Mouse (Mus musculus) ZHBTc4 (cell line): ENCODE data around the gene Kcng3.

ENCODE experiments used
- DNase-seq: peaks from one replicate; pipeline ENCODE4 v3.0.0-alpha.2; 2011; ENCODE audit warnings: low read depth, low spot score

Kcng3 gene

DNA sequence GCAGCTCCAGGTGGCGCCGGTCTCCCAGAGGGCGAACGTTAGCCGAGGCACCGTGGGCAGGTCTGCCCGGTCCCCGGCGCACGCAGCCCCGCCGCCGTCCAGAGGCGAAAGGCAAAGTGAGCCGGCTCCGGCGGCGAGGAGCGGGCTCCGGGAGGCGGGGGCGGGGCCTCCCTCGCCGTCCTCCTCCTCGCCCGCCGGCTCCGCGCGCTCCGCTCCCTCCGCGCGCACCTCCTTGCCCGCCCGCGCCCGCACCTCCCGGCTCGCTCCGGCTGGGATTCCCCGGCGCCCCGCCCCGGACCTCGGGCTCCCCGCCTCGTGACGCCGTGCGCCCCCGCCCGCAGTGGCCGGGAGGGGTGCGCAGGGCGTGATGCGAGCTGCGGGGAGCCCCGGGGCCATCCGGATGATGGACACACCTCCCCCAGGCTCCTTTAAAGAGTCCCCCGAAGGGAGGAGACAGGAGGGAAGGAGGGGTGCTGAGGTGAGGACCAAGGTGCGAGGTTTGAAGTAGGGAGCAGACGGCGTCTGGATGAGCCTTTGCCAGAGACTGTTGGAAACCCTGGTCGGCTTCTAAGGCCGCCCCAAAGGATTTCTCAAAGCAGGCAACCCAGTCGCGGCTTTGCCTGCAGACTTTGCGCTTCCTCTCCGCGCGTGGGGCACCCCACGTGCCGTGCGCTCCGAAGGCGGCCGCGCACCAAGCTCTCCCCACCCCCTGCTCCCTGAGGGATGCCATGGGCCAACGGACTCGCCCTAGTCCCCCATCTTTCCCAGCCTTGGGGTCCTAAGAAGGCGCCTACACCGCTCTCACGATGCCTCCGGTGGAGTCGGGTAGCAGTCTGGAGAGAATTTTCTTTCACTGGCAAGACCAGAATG, at the start of gene Kcng3:
TSS of gene Kcng3 (minus strand) at position 113 of the 870 bp plus-strand sequence.
- DNase-seq, result peak; percentile 42

DNA sequence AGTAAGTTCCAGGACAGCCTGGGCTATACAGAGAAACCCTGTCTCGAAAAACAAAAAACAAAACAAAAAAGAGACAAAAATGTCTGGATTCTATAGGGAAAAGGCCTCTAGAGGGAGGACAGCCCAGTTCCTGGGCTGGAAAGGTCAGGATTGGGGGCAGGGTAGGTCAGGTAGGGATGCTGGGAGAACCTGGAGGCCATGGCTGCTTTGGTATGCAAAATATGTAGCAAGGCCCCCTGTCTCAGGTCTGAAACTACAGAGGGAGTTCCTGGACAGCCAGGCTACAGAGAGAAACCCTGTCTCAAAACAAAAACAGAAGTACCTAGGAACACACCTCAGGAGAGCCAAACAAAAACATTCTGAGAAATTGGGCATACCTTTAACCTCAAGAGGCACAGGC, 45.7 kb upstream of the Kcng3 start:
- DNase-seq, result peak; percentile 53

DNA sequence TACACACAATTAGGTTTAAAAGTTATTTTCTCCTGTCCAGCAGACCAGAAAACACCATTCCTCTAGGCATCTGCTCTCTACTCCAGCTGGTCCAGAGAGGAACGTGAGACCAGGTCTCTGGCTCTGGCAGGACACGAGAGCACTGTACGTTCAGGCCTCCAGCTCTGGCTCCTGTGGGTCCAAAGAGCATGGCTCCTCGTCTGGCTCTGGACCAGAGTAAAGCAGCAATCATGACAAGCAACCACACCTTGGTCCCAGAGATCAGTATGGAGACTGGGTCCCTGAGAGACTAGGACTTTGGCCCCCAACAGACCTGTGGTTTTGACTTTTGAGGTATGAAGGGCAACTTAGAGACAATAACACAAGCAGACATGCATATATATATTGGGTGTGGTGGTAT, 41.0 kb upstream of the Kcng3 start:
- DNase-seq, result no peak

DNA sequence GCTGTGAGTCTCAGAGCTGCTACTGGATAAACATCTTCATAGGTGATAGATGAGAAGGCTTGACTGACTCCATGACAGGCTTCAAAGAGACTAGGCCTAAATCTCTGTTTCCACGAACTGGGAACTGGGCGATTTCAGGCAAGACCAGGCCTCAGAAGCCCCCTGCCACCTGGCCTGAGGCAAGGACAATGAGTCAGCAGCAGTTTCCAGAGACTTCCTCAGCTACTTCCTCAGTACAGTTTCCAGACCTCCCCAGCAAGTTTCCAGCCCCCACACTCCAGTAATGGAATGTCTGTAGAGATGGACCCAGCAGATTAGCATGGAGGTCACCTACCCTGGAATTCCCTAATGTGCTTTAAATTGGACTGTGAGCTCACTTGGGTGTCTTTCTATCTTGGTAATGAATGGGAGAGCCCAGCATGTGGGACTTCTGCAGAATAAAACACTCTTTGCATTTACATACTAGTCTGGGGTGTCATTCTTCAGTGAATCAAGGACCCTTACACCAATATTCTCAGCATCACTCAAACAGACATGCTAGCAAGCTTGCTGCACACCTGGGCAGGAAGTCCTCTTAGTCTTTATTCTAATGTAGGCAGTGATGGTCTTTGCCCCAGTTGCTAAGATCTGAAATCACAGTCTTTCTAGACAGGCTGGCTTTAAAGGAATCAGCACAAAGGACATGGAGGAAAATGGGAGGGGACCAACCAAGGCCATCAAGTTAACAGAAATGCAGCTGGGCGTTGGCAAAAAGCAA, 36.4 kb upstream of the Kcng3 start:
- DNase-seq, result peak; percentile 72

DNA sequence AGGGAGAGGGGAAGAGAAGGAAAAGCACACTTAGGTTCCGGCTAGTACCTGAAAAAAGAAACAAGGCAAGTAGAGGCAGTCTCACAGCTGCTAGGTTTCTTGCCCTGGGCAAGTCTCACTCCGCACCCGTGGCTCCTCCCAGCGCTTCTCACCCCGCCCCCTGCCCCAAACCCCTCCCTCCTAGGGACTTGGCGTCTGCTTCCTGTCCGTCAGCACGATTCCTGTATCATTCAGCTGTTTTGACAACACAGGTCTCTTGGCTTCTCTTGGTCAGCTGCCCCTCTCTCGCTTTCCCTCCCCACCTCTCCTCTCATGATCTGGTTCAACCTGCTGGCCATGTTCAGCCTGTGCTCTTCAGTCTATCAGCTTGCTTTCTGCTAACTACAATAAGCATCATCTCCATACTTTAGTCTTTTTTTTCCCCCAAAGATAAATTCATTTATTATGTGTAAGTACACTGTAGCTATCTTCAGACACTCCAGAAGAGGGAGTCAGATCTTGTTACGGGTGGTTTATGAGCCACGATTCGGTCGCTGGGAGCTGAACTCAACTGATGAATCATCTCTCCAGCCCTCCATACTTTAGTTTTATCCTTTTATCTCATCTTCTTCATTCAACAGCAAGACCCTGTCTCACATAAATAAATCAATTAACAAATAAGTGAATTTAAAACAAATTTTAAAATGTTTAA, 35.0 kb upstream of the Kcng3 start:
- peak; percentile 82 for DNase-seq

DNA sequence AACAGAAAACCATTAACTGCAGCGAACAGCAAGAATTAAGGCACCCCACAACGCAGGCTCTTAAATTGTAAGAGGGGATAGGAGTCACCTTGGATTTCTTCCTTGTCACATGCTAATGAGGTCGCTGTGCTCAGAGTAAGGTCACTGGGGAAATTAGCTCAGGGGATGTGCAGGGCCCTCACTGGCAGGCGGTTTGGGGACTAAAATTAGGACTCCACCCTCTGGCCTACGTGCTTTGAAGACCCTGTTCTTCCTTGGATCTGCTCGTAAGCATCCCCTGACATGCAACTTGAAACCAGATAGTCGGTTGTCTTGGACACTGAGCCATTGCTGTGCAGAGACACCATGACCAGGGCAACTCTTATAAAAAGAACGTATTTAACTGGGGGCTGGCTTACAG, 33.1 kb upstream of the Kcng3 start:
- DNase-seq, result peak; percentile 73

DNA sequence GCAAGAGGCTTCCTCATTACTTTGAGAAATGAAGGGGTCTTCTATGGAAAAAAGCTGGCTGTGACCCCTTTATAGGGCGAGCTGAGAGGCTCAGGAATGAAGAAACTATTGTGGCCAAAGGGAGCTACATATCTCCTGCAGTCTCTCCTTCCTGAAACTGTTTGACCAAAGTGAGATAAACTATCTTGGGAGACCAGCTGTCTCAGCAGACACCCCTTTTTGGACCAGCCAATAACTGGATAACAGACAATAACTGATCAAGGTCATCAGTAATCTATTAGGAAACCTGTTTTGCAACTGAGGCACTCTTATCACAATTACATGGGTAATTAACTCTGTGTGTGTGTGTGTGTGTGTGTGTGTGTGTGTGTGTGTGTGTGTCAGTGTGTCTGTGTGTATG, 27.2 kb upstream of the Kcng3 start:
- no peak for DNase-seq

- no peak for DNase-seq
Observed at GRCm38 (mm10) chr17:83657375-83657774, 25.7 kb upstream of the Kcng3 start.

DNA sequence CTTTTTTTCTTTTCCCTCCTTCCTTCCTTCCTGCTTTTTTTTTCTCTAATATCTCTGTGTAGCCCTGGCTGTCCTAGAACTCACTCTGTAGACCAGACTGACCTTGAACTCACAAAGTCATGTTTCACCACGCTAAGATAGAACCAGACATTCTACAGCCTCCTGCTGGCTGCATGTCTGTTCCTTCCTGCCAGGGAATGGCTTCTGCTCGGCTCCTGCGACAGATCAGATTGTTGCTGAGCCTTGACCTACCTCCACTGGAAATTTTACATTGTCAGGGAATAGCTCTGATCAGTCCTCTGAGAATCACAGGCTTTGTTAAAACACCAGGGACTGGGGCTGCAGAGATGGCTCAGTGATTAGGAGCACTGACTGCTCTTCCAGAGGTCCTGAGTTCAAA, 24.0 kb upstream of the Kcng3 start:
- no peak for DNase-seq

- peak; percentile 91 for DNase-seq
Observed at GRCm38 (mm10) chr17:83654651-83655136, 23.0 kb upstream of the Kcng3 start.

- DNase-seq, result no peak
Observed at GRCm38 (mm10) chr17:83653635-83654034, 21.9 kb upstream of the Kcng3 start.

GRCm38 (mm10) chr17:83650932-83651682, 19.4 kb upstream of the Kcng3 start:
- DNase-seq, result no peak

- DNase-seq, result peak; percentile 78
Observed at GRCm38 (mm10) chr17:83649986-83650385, 18.3 kb upstream of the Kcng3 start.

GRCm38 (mm10) chr17:83647413-83647812, 15.7 kb upstream of the Kcng3 start:
- no peak for DNase-seq

- DNase-seq, result no peak
Observed at GRCm38 (mm10) chr17:83646425-83647163, 14.9 kb upstream of the Kcng3 start.

GRCm38 (mm10) chr17:83645226-83645808, 13.6 kb upstream of the Kcng3 start:
- DNase-seq, result peak; percentile 65

GRCm38 (mm10) chr17:83637393-83637792, 5.7 kb upstream of the Kcng3 start:
- peak; percentile 75 for DNase-seq

- no peak for DNase-seq
Observed at GRCm38 (mm10) chr17:83636443-83636842, 4.7 kb upstream of the Kcng3 start.

- DNase-seq, result peak; percentile 70
Observed at GRCm38 (mm10) chr17:83632653-83633570, 1.2 kb upstream of the Kcng3 start.
